Mouse (Mus musculus) adrenal gland, postnatal 36 days (tissue): ENCODE results near the gene Fndc5. TPM values are rescaled to one million over a fixed set of nuclear protein-coding genes. Genes with fewer than 3 reads are reported as not detected.

Source experiments
- DNase-seq, 2 experiments: peaks; one replicate each; pipeline ENCODE4 v3.0.0; 2021; ENCODE audit warnings: mixed read lengths in 1 of 2
- total RNA-seq, 2 experiments: library from RNA; stranded (reverse); gene quantifications; 2 replicates each; pipeline ENCODE4 v1.2.3; 2021

Gene Fndc5
- total RNA-seq, 2 experiments from 2014 or later: 2.2 to 7.2 TPM

DNA sequence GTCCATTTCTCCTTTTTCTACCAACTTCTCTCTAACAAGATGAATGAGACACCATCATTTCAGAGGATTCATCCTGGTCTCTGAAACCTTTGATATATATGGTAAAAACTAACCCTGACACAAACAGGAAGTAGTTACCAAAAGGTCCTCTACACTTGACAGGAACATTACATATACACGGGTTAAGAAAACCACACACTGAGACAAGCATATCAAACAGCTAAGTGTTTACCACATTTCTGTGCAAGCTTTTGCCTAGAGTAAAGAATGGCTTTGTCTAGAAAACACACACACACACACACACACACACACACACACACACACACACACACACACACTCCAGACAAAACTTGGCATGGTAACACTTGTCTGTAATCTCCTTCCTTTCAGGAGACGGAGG is 9.6 kb downstream of the Fndc5 start:
- no peak for DNase-seq

DNA sequence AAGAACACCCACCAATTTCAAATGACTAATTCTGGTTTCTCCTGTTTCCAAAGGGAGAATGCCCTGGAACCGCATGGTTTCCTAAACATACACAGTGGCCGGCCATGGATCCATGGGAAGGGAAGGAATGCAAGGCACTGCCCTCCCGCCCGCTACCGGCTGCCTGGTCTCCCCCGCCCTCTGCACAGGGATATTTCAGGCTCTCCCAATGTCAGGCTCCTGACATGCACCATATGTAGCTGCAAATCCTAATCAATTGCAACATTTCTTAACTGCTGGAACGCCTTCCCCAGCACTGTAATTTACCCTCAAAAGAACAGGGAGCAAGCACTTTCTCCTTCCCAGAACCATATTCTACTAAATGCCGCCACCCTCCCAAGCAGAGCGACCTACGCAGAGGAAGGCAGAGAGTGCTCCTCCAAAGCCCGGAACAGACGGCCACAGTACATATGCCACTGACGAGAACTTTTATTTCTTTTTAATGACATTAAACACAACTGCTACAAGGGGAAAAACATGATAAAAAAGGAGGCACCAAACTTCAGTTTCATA is 10.8 kb downstream of the Fndc5 start:
- no peak for DNase-seq

DNA sequence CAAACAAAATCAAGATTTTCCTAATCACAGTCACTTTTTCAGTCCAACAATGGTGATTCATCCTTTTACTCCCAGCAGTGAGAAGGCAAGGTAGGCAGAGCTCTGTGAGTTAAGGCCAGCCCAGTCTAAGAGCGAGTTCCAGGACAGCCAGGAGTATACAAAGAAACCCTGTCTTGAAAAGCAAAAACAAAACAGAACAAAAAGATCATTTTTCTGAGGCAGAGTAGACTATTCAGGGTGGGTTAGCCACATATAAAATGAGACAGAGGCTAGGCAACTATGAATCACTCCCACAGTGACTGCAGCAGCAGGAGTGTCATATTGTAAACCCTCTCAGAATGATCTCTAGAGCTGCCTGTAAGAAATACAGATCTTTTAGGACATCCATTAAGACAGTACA is 12.5 kb downstream of the Fndc5 start:
- no peak for DNase-seq

DNA sequence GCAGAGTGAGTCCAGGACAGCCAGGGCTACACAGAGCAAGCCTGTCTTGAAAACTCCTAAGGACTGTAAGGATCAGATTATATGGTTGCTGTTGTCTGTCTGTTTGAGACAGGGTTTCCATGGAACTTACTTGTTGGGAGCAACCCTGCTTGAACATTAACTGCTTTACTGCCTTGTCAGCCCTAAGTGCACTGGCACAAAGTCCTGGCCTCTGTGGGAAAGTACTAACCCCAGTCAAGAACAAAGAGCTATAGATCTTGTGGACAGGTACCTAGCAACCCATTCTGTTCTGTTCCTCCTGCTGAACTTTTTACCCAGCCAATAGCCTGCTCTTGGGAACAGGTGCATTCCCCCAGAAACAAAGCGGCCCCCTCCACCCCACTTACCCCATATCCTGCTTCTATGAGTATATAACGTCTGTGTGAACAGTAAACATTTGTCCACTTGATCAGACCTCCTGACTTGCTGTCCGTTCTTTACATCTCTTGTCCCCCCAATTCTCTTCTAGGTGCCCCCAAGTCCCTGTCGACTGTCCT is 14.5 kb downstream of the Fndc5 start:
- DNase-seq: no peak

DNA sequence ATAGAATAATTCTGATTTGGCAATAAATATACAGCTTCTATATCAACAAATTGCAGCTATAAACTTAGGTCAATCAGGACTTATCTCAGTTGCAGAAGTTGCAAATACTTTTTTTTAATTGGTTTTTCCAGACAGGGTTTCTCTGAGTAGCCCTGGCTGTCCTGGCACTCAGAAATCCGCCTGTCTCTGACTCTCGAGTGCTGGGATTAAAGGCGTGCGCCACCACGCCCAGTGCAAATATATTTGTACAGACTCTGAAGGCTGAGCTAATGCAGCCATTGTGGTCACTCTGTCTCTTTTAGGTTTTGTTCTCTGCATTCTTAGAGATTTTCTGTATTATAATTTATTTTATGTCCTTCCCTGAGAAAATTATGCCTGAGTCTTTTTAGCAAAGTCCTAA is 20.7 kb downstream of the Fndc5 start:
- DNase-seq: no peak

DNA sequence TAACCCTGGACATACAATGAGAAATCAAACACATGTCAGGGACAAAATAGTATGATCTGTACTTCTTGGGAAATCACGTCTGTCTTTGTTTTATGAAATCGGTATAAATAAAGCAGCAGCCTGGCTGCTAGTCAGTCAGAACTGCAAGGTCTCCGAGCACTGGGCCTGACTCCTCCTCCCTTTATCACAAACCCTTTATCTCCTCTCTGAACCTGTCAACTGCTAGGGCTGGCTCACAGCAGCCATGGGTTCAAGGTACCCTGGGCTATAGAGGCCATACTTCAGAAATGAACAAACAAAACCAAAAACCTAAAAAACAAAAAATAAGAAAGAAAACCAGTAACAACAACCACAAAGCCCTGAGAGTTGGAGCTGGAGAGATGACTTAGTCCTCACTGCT is 21.8 kb downstream of the Fndc5 start:
- peak; percentile 29 to 41 for DNase-seq

DNA sequence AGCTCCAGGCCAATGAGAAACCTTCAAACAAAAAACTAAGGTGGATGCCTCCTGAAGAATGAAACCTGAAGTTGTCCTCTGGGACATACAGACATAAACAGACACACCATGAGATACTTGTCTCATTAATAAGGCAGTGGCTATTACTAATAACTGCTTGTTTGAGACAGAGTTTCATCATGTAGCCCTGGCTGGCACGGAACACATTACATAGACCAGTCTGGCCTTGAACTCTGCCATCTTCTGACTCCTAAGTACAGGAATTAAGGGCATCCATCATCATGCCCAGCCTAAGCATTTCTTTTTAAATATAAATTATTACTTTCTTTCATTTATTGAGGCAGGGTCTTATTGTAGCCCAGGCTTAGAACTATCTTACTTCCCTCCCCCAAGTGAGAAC is 24.3 kb downstream of the Fndc5 start:
- DNase-seq: peak; percentile 46 to 47

DNA sequence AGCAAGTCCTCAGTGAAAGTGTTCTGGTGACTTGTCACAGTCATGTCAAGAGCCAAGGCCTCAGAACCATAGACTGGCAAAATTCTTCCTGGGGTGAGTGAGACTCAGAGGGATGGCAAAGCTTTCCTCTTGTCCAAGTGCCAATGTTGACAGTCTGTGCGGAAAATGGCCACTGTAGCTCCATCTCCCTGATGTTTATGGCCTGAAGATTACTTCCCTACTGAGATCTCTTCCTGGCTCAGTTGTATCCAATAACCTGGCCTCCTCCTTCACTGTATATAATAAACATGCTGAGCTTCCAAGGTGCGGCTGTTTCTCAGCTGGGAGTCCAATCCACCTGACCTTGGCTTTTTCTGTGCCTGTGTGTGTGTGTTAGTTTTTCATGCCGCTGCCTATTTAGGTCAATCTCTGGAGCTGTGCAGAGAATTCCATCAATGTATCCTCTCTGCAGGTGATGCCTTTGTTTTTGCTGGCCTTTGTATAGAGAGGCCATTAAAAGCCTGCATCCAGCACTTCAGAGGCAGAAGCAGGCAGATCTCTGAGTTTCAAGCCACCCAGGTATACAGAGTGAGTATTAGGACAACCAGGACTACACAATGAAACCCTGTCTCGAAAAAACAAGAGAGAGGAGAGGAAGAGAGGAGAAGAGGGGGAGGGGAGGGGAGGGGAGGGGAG is 24.9 kb downstream of the Fndc5 start:
- peak; percentile 15 to 25 for DNase-seq

DNA sequence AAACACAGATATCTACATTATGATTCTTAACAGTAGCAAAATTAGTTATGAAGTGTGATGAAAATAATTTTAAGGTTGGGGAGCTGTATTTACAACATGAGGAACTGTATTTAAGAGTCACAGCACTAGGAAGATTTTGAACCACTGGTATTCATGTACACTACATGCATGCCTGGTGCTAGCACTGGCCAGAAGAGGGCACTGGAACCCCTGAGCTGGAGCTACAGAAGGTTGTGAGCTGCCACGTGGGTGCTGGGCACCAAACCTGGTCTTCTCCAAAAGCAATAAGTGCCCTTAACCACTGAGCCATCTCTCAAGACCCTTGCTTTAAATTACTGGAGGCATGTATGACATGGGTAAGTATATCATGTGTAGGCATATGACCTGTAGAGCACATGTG is 35.7 kb downstream of the Fndc5 start:
- no peak for DNase-seq

DNA sequence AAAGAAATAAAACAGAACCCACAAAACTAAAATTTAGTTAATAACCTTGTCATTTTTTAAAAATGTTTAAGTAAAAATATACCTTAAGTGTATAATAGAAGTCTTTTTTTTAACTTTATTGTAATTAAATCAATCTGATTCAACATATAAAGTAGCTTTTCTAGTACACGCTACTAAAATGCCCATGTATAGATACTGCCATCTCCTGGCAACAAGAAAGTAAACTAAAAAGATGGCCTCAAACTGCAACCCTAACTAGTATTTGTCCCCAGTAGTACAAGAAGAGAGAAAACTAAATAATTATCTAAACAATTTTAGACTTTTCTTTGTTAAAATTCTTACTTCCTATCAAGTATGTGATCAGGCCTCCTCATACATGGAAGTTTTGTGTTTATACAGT is 42.8 kb downstream of the Fndc5 start:
- DNase-seq: no peak

DNA sequence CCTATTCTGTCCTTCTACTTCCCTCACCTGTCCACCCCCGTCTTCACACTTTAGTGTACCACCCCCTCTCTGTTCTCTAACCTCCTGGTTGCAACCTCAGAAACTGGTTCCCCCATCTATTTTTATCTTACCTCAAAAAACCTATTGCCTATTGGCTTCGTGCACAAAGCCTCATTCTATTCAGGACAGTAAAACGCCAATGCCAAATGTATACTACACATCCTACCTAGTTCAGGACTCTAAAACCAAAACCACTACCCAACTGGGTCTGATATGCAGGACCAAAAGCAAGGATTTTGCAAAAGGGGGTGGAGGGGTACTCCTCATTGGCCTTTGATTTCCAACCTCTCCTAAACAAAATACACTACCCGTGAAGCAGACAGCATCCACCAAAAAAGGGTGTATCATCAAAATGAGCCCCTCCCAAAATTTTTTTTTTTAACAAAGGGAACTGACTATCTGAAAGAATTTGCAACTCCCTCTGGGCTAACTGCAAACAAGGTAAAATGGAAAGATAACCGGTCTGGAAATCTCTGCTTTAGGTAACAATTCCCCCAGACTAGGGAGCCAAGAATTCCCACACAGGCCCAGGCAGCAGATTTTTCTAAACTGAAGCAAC is 51.4 kb downstream of the Fndc5 start:
- DNase-seq: no peak

DNA sequence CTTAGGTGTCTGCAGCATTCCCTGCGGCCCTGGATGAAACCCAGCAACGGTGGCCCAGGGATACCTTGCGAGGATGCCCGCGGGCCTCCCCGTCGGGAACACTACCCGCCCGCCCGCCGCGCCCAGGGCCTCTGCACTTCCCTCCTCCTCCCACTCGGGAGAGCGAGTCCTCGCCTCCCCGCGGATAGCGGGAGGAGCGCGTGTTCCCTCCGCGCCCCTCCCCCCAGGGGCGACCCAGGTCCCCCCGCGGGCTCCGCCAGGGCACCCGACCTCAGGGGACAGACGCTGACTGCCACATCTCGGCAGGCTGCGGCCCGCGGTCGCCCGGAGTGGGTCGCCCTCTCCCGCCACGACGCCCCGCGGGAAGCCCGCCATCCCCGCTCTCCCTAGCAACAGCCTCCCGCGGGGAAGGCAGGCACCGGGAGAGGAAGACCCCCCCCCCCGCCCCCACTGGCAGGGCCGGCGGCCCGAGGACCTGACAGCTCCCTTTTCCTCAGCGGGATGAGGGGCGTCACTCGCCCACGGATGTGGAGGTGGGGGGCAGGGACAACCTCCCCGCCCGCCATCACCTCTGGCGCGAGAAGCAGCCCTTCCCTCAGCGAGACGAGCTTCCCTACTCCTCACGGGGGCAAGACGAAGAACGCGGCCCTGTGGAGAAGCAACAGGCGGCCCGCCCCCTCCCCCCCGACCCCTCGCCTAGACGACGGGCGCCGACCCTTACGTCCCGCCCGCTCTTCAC is 52.2 kb downstream of the Fndc5 start:
- DNase-seq: peak; percentile 54 to 71

DNA sequence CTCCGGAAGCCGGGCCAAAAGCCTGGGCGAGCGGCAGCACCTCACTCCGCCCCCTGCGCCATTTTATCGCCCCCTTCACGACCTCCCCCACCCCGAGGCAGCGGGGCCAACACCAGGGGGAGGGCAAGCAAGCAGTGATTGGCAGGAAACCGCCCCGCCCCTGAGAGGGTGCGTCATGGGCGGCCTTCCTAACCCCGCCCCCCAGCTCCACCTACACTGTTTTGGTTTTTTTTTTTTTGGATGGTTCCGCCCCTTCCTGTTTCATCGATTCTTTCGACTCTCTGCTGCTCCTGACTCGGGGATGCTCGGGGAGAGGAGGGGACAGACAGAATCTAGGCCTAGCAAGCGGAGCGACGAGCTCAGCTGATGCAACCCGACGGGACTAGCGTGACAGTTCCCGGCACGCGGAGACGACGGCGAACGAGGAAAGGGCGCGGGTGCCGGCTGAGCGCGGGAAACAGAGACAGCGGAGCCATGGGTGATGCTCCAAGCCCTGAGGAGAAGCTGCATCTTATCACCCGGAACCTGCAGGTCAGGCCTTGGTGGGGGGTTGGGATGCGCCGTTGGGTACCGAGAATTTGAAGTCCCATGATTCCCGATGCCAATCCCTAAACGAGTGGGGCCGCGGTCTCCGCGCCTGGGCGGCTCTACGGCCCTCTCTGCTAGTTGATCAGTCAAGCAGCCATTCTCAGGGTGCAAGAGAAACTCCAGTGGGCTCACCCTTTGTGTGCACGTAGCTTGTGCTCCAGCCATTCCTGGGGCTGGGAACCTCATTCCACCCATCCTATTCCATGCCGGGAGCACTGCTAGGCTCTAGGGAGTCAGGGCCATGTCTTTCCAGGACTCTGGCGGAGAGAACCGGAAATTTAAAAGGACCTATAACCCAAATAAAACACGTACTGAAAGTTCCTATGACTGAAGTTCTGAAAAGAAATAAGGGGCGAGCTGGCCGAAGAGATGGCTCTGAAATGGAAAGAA is 53.0 kb downstream of the Fndc5 start, which contains the start of the genes S100pbp and Yars:
TSS of gene S100pbp (minus strand) at position 186 of the 978 bp plus-strand sequence.
TSS of gene Yars (plus strand) at position 219 of the 978 bp plus-strand sequence.
- peak; percentile 97 to 99 for DNase-seq

DNA sequence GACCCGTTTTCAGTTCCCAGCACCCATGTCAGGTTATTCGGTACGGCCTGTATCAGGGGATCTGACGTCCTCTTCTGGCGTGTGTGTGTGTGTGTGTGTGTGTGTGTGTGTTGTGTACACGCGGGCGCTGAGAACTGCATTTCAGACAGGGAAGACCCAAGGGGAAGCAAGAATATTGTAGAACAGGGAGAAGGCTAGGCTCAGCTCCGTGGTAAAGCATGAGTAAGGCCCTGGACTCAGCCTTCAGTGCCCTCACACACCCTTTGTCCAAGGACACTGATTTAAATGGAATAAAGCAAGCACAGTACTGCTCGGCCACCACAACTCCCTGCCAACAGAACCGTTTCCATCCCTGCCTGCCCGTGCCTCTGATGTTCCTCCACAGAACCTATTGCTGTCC is 53.7 kb downstream of the Fndc5 start:
- DNase-seq: peak; percentile 38 to 41

DNA sequence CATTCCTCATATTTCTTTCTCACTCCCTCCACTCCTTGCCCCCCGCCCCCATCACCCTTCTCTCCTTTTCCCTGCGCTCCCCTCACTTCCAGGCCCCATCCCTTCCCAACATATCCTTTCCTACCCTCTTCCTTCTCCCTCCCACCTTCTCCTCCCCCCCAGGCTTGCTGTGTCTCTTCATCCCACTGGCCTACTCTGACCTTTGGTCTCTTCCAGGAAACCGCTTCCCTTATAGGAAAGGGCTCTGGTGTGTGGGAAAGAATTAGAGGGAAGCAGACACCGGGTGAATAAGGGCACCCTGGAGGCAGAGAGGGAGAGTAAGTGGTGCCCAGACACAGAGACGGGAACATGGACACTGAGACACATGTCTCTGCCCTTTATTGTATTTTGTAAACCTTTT is 54.9 kb downstream of the Fndc5 start:
- no peak for DNase-seq

Other genes starting within 250 kb of the Fndc5 start
- gene Azin2, start 174.6 kb upstream of the Fndc5 start, total RNA-seq: 10 to 100 TPM; 51.6 to 70.4 TPM
- gene Ak2, start 145.0 kb upstream of the Fndc5 start, total RNA-seq: 100 to 1,000 TPM; 131 to 134 TPM
- 10 to 100 TPM; 41.1 to 45.6 TPM for gene Rnf19b, start 78.7 kb upstream of the Fndc5 start, total RNA-seq
- gene Tmem54, start 31.5 kb upstream of the Fndc5 start, total RNA-seq: not detected
- gene Hpca, start 15.0 kb upstream of the Fndc5 start, total RNA-seq: 1 to 10 TPM; 1.2 to 1.3 TPM
- 10 to 100 TPM; 23.1 to 23.6 TPM for gene S100pbp, start 52.7 kb downstream of the Fndc5 start, total RNA-seq
- 100 to 1,000 TPM in 1 of 2 experiments, 10 to 100 TPM in 1; 95.2 to 102 TPM for gene Yars, start 52.8 kb downstream of the Fndc5 start, total RNA-seq
- 10 to 100 TPM; 15.6 to 19.5 TPM for gene C77080, start 124.4 kb downstream of the Fndc5 start, total RNA-seq
- gene Sync, start 150.6 kb downstream of the Fndc5 start, total RNA-seq: under 1 TPM; 0.56 to 0.86 TPM
- 100 to 1,000 TPM; 147 TPM for gene Rbbp4, start 198.4 kb downstream of the Fndc5 start, total RNA-seq
- gene Zbtb8os, start 198.7 kb downstream of the Fndc5 start, total RNA-seq: 10 to 100 TPM; 47.3 to 61.4 TPM
- gene Zbtb8a, start 241.1 kb downstream of the Fndc5 start, total RNA-seq: 1 to 10 TPM; 6.1 to 9.8 TPM